Mouse (Mus musculus) embryonic fibroblast, embryonic 13.5 days (primary cell): ENCODE data around the gene Alcam. TPM values are rescaled to one million over a fixed set of nuclear protein-coding genes. Genes with fewer than 3 reads are reported as not detected.
A peak's percentile ranks its signal among the peaks of the same experiment; 100 is the strongest.

Experiments
- H3K27ac ChIP-seq: 2 replicates; pipeline ENCODE4 v1.5.1; 2012; ENCODE audit warnings: low read length, control low read depth, inconsistent platforms; ENCODE audit not compliant: insufficient read depth
- H3K4me1 ChIP-seq: 2 replicates; pipeline ENCODE4 v1.6.1; 2011; ENCODE audit warnings: low read length; ENCODE audit not compliant: control insufficient read depth, insufficient read depth
- H3K4me3 ChIP-seq: 2 replicates; pipeline ENCODE4 v1.5.1; 2011; ENCODE audit warnings: mild to moderate bottlenecking, control low read depth, low read length; ENCODE audit not compliant: insufficient read depth
- CTCF ChIP-seq: IDR thresholded peaks from 2 replicates; pipeline ENCODE4 v1.5.1; 2011; ENCODE audit warnings: mild to moderate bottlenecking, control low read depth, low read length, moderate library complexity, borderline replicate concordance; ENCODE audit not compliant: insufficient read depth
- POLR2A ChIP-seq: IDR thresholded peaks from 2 replicates; pipeline ENCODE4 v1.6.1; 2011; ENCODE audit warnings: low read depth, mild to moderate bottlenecking, control low read depth, low read length, moderate library complexity
- polyA plus RNA-seq: library from polyadenylated mRNA; stranded (reverse); fragments of >200 nt; gene quantifications from 2 replicates; pipeline ENCODE4 v1.2.4, GENCODE M21; 2011; ENCODE audit warnings: low read depth; ENCODE audit not compliant: missing spikeins, insufficient read length

Alcam gene
- polyA plus RNA-seq, 1 experiment, result 76.1 TPM

GRCm38 (mm10) chr16:52334084-52334483, 119.8 kb downstream of the Alcam start:
- H3K27ac ChIP-seq, result no peak overlapping the region

GRCm38 (mm10) chr16:52333631-52334030, 120.2 kb downstream of the Alcam start:
- no peak overlapping the region for H3K4me3 ChIP-seq
- H3K4me1 ChIP-seq, result no peaks in the 10 kb centered on the region
- H3K27ac ChIP-seq, result no peak overlapping the region
- TF ChIP-seq POLR2A, result no peak

More at GRCm38 (mm10) chr16:52334084-52334483, 119.8 kb downstream of the Alcam start:
- Histone ChIP-seq H3K4me3 (no peak overlapping the region), H3K4me1 (no peaks in the 10 kb centered on the region)
- TF ChIP-seq CTCF (no peak), POLR2A (no peak)

- Histone ChIP-seq H3K27ac (no peak overlapping the region), H3K4me3 (no peak overlapping the region), H3K4me1 (no peaks in the 10 kb centered on the region)
- no peak for TF ChIP-seq CTCF
- no peak for TF ChIP-seq POLR2A
Observed at GRCm38 (mm10) chr16:52331341-52331830, 122.5 kb downstream of the Alcam start.

GRCm38 (mm10) chr16:52329420-52329819, 124.5 kb downstream of the Alcam start:
- TF ChIP-seq CTCF (no peak), POLR2A (no peak)
- Histone ChIP-seq H3K27ac (no peak overlapping the region), H3K4me3 (no peak overlapping the region), H3K4me1 (no peaks in the 10 kb centered on the region)

GRCm38 (mm10) chr16:52319229-52319628, 134.6 kb downstream of the Alcam start:
- Histone ChIP-seq H3K4me3 (no peak overlapping the region), H3K4me1 (no peaks in the 10 kb centered on the region; the same call in 1 of the 2 replicates), H3K27ac (no peak overlapping the region)
- TF ChIP-seq CTCF, result no peak
- TF ChIP-seq POLR2A, result no peak

- TF ChIP-seq CTCF (peak; percentile 73), POLR2A (no peak)
- H3K27ac ChIP-seq, result no peak overlapping the region
- no peaks in the 10 kb centered on the region for H3K4me1 ChIP-seq
- no peak overlapping the region for H3K4me3 ChIP-seq
Observed at GRCm38 (mm10) chr16:52311073-52311472, 142.8 kb downstream of the Alcam start.

- Histone ChIP-seq H3K4me1 (no peaks in the 10 kb centered on the region), H3K27ac (no peak overlapping the region), H3K4me3 (no peak overlapping the region)
- no peak for TF ChIP-seq CTCF
- no peak for TF ChIP-seq POLR2A
Observed at GRCm38 (mm10) chr16:52307016-52307415, 146.9 kb downstream of the Alcam start.

- H3K4me3 ChIP-seq, result no peak overlapping the region
- H3K27ac ChIP-seq, result no peak overlapping the region
- TF ChIP-seq POLR2A (no peak), CTCF (no peak)
- H3K4me1 ChIP-seq, result no peaks in the 10 kb centered on the region
Observed at GRCm38 (mm10) chr16:52303532-52303902, 150.4 kb downstream of the Alcam start.

- Histone ChIP-seq H3K4me1 (no peaks in the 10 kb centered on the region), H3K4me3 (no peak overlapping the region), H3K27ac (no peak overlapping the region)
- TF ChIP-seq POLR2A, result no peak
- no peak for TF ChIP-seq CTCF
Observed at GRCm38 (mm10) chr16:52302790-52303531, 150.9 kb downstream of the Alcam start.

- Histone ChIP-seq H3K27ac (no peak overlapping the region), H3K4me1 (no peaks in the 10 kb centered on the region), H3K4me3 (no peak overlapping the region)
- TF ChIP-seq CTCF (no peak), POLR2A (no peak)
Observed at GRCm38 (mm10) chr16:52301730-52302129, 152.1 kb downstream of the Alcam start.

GRCm38 (mm10) chr16:52296376-52296775, 157.5 kb downstream of the Alcam start:
- no peak for TF ChIP-seq POLR2A
- no peak for TF ChIP-seq CTCF

More at GRCm38 (mm10) chr16:52296376-52296775, 157.5 kb downstream of the Alcam start:
- Histone ChIP-seq H3K4me1 (peaks cover 10% of the 10 kb centered on the region), H3K4me3 (no peak overlapping the region), H3K27ac (no peak overlapping the region)
